26 mouse cellular contexts compared by ENCODE assay signal in genomic region chr5:29142957-29143356, GRCm38 (mm10). TPM values are rescaled to one million over a fixed set of nuclear protein-coding genes. Genes with fewer than 3 reads are reported as not detected.
A peak's percentile ranks its signal among the peaks of the same experiment; 100 is the strongest.
DNase-seq lines count a peak whose midpoint lies in the region; ATAC-seq and TF ChIP-seq lines count a peak whose summit lies in the region.
"Had no signal": no experiment of that assay in that cellular context is flagged by ENCODE, and none has a peak within 500 bp of the region (broad histone marks: within the 10 kb centered on the region; RNA-seq: fewer than 3 reads in every experiment).

No protein-coding gene starts in this region.

- H3K4me1 ChIP-seq in hindbrain, embryonic 16.5 days (ENCODE audit: control insufficient read depth, insufficient read depth, low read depth, low read length): no peaks in the 10 kb centered on the region
- no peaks in the 10 kb centered on the region for H3K4me1 ChIP-seq in hindbrain, embryonic 12.5 days
- no peaks in the 10 kb centered on the region for H3K4me1 ChIP-seq in midbrain, postnatal 0 days (ENCODE audit: insufficient read depth, low read length)
- H3K4me1 ChIP-seq in midbrain, embryonic 16.5 days (ENCODE audit: control insufficient read depth, insufficient read depth, low read length): no peaks in the 10 kb centered on the region
- H3K4me1 ChIP-seq in neural tube, embryonic 14.5 days (ENCODE audit: control insufficient read depth, insufficient read depth, low read length): no peaks in the 10 kb centered on the region
- no peaks in the 10 kb centered on the region for H3K4me1 ChIP-seq in neural tube, embryonic 15.5 days
- H3K4me1 ChIP-seq: embryonic facial prominence, embryonic 12.5 days; embryonic facial prominence, embryonic 15.5 days; forebrain, embryonic 10.5 days; forebrain, embryonic 12.5 days had no signal

- peak; percentile 40; the same call in 1 of the 2 replicates for ATAC-seq in hindbrain, embryonic 16.5 days
- ATAC-seq in hindbrain, embryonic 12.5 days (ENCODE audit: low FRiP score): no peak
- no peak for ATAC-seq in midbrain, postnatal 0 days (ENCODE audit: low FRiP score)
- no peak for ATAC-seq in midbrain, embryonic 16.5 days
- peak; percentile 21; the same call in 1 of the 2 replicates for ATAC-seq in neural tube, embryonic 14.5 days (ENCODE audit: low read depth)
- ATAC-seq in neural tube, embryonic 15.5 days (ENCODE audit: low FRiP score): peak; percentile 68
- ATAC-seq: forebrain, embryonic 14.5 days; forebrain, embryonic 16.5 days had no signal

- no peak overlapping the region for H3K27ac ChIP-seq in hindbrain, embryonic 16.5 days (ENCODE audit: low read depth, low read length)
- H3K27ac ChIP-seq in hindbrain, embryonic 12.5 days: no peak overlapping the region
- no peak overlapping the region for H3K27ac ChIP-seq in midbrain, postnatal 0 days (ENCODE audit: low read depth, low read length)
- no peak overlapping the region for H3K27ac ChIP-seq in midbrain, embryonic 16.5 days (ENCODE audit: low read length)
- H3K27ac ChIP-seq in neural tube, embryonic 14.5 days (ENCODE audit: low read depth, low read length): no peak overlapping the region
- no peak overlapping the region for H3K27ac ChIP-seq in neural tube, embryonic 15.5 days (replicated peaks)
- H3K27ac ChIP-seq: embryonic facial prominence, embryonic 12.5 days; embryonic facial prominence, embryonic 15.5 days; forebrain, embryonic 10.5 days; forebrain, embryonic 12.5 days had no signal

- H3K4me2 ChIP-seq in hindbrain, embryonic 16.5 days (ENCODE audit: low read length): no peak overlapping the region
- H3K4me2 ChIP-seq in hindbrain, embryonic 12.5 days (replicated peaks): no peak overlapping the region
- H3K4me2 ChIP-seq in midbrain, postnatal 0 days (ENCODE audit: low read depth, low read length, poor library complexity, severe bottlenecking): no peak overlapping the region
- no peak overlapping the region for H3K4me2 ChIP-seq in midbrain, embryonic 16.5 days (ENCODE audit: low read length)
- no peak overlapping the region for H3K4me2 ChIP-seq in neural tube, embryonic 14.5 days (ENCODE audit: low read depth, low read length)
- no peak overlapping the region for H3K4me2 ChIP-seq in neural tube, embryonic 15.5 days
- H3K4me2 ChIP-seq: embryonic facial prominence, embryonic 12.5 days; embryonic facial prominence, embryonic 15.5 days; forebrain, embryonic 12.5 days had no signal

- peak; percentile 2 for DNase-seq in midbrain, postnatal 0 days (ENCODE audit: low spot score)
- no peak for DNase-seq in layer of hippocampus, postnatal 25 days (ENCODE audit: extremely low spot score in 1 of 2, low spot score in 1 of 2)
- DNase-seq: adrenal gland, adult 2 months; adrenal gland, postnatal 10 days; adrenal gland, postnatal 25 days; cerebellum, adult 11 months; cerebellum, adult 18-20 months; cerebellum, adult 8-10 months; cerebellum, adult 9-11 months; cerebellum, postnatal 14 days; cerebellum, postnatal 36 days; embryo, embryonic 11 days had no signal

- H3K9ac ChIP-seq in hindbrain, embryonic 16.5 days (ENCODE audit: low read depth, low read length): no peak overlapping the region
- H3K9ac ChIP-seq in hindbrain, embryonic 12.5 days: no peak overlapping the region
- H3K9ac ChIP-seq in midbrain, postnatal 0 days (replicated peaks; ENCODE audit: low read length, poor library complexity, severe bottlenecking): no peak overlapping the region
- H3K9ac ChIP-seq in midbrain, embryonic 16.5 days (ENCODE audit: low read depth, low read length): no peak overlapping the region
- H3K9ac ChIP-seq in neural tube, embryonic 14.5 days (replicated peaks; ENCODE audit: low read depth, low read length): no peak overlapping the region
- H3K9ac ChIP-seq in neural tube, embryonic 15.5 days (replicated peaks): no peak overlapping the region
- H3K9ac ChIP-seq: embryonic facial prominence, embryonic 12.5 days; embryonic facial prominence, embryonic 15.5 days; forebrain, embryonic 12.5 days had no signal

- no peaks in the 10 kb centered on the region for H3K36me3 ChIP-seq in hindbrain, embryonic 16.5 days (ENCODE audit: control insufficient read depth, insufficient read depth, low read length)
- H3K36me3 ChIP-seq in hindbrain, embryonic 12.5 days: no peaks in the 10 kb centered on the region
- H3K36me3 ChIP-seq in midbrain, postnatal 0 days (ENCODE audit: insufficient read depth, low read length): no peaks in the 10 kb centered on the region
- no peaks in the 10 kb centered on the region for H3K36me3 ChIP-seq in midbrain, embryonic 16.5 days (ENCODE audit: control insufficient read depth, insufficient read depth, low read length)
- no peaks in the 10 kb centered on the region for H3K36me3 ChIP-seq in neural tube, embryonic 14.5 days (ENCODE audit: control insufficient read depth, insufficient read depth, low read length)
- no peaks in the 10 kb centered on the region for H3K36me3 ChIP-seq in neural tube, embryonic 15.5 days
- H3K36me3 ChIP-seq: embryonic facial prominence, embryonic 12.5 days; embryonic facial prominence, embryonic 15.5 days; forebrain, embryonic 10.5 days; forebrain, embryonic 12.5 days had no signal

- no peaks in the 10 kb centered on the region for H3K27me3 ChIP-seq in hindbrain, embryonic 16.5 days (replicated peaks; ENCODE audit: control insufficient read depth, insufficient read depth, low read length)
- no peaks in the 10 kb centered on the region for H3K27me3 ChIP-seq in hindbrain, embryonic 12.5 days
- no peaks in the 10 kb centered on the region for H3K27me3 ChIP-seq in midbrain, postnatal 0 days (ENCODE audit: insufficient read depth, low read length)
- H3K27me3 ChIP-seq in midbrain, embryonic 16.5 days (ENCODE audit: control insufficient read depth, insufficient read depth, low read depth, low read length): no peaks in the 10 kb centered on the region
- no peaks in the 10 kb centered on the region for H3K27me3 ChIP-seq in neural tube, embryonic 14.5 days (ENCODE audit: control insufficient read depth, insufficient read depth, low read length)
- H3K27me3 ChIP-seq in neural tube, embryonic 15.5 days (replicated peaks): no peaks in the 10 kb centered on the region
- H3K27me3 ChIP-seq: embryonic facial prominence, embryonic 12.5 days; embryonic facial prominence, embryonic 15.5 days; forebrain, embryonic 12.5 days had no signal

- WGBS in hindbrain, embryonic 16.5 days: 62% methylated on average over 2 of the region's 2 CpGs
- 77% methylated on average over 2 of the region's 2 CpGs for WGBS in hindbrain, embryonic 12.5 days
- WGBS in midbrain, postnatal 0 days: 62% methylated on average over 2 of the region's 2 CpGs
- 61% methylated on average over 2 of the region's 2 CpGs for WGBS in midbrain, embryonic 16.5 days
- WGBS in neural tube, embryonic 14.5 days: 47% methylated on average over 2 of the region's 2 CpGs
- 48% methylated on average over 2 of the region's 2 CpGs for whole genome bisulfite sequencing in neural tube, embryonic 15.5 days

- H3K4me3 ChIP-seq in hindbrain, embryonic 16.5 days (ENCODE audit: low read length): no peak overlapping the region
- H3K4me3 ChIP-seq in hindbrain, embryonic 12.5 days: no peak overlapping the region
- no peak overlapping the region for H3K4me3 ChIP-seq in midbrain, postnatal 0 days (ENCODE audit: low read depth, low read length)
- no peak overlapping the region for H3K4me3 ChIP-seq in midbrain, embryonic 16.5 days (ENCODE audit: low read depth, low read length)
- no peak overlapping the region for H3K4me3 ChIP-seq in neural tube, embryonic 14.5 days (ENCODE audit: low read depth, low read length)
- H3K4me3 ChIP-seq in neural tube, embryonic 15.5 days (replicated peaks): no peak overlapping the region
- H3K4me3 ChIP-seq: embryonic facial prominence, embryonic 12.5 days; embryonic facial prominence, embryonic 15.5 days; erythroblast, embryonic 14.5 days; forebrain, embryonic 10.5 days; forebrain, embryonic 12.5 days had no signal

- TF ChIP-seq CTCF in midbrain, postnatal 0 days (IDR thresholded peaks at IDR 0.05): no peak

- no peaks in the 10 kb centered on the region for H3K9me3 ChIP-seq in hindbrain, embryonic 16.5 days (ENCODE audit: control insufficient read depth, low read length)
- H3K9me3 ChIP-seq in hindbrain, embryonic 12.5 days (replicated peaks): no peaks in the 10 kb centered on the region
- H3K9me3 ChIP-seq in midbrain, postnatal 0 days (ENCODE audit: low read length): no peaks in the 10 kb centered on the region
- H3K9me3 ChIP-seq in midbrain, embryonic 16.5 days (replicated peaks; ENCODE audit: control insufficient read depth, low read length, poor library complexity, severe bottlenecking): no peaks in the 10 kb centered on the region
- no peaks in the 10 kb centered on the region for H3K9me3 ChIP-seq in neural tube, embryonic 14.5 days (ENCODE audit: control insufficient read depth, low read length)
- no peaks in the 10 kb centered on the region for H3K9me3 ChIP-seq in neural tube, embryonic 15.5 days (replicated peaks)
- H3K9me3 ChIP-seq: embryonic facial prominence, embryonic 12.5 days; embryonic facial prominence, embryonic 15.5 days; forebrain, embryonic 10.5 days; forebrain, embryonic 12.5 days had no signal

RNA-seq across cellular contexts. Expression of gene Rnf32, which starts 52.8 kb away (rescaled TPM):
- polyA plus RNA-seq in hindbrain, embryonic 16.5 days (2015; fragmentation: Nextera tagmentation; extraction: Ambion mirVana): 17.1 and 18.3 TPM in 2 replicates
- 10.4 and 12.3 TPM in 2 replicates for polyA plus RNA-seq in hindbrain, embryonic 12.5 days (2016; fragmentation: Nextera tagmentation; extraction: Ambion mirVana)
- total RNA-seq in midbrain, postnatal 0 days (2014; rRNA removed): 12.7 and 13.6 TPM in 2 replicates
- polyA plus RNA-seq in midbrain, postnatal 0 days (2015; fragmentation: Nextera tagmentation; extraction: Ambion mirVana): 12.3 and 12.5 TPM in 2 replicates
- polyA plus RNA-seq in midbrain, embryonic 16.5 days (2015; fragmentation: Nextera tagmentation; extraction: Ambion mirVana): 19.3 and 21.9 TPM in 2 replicates
- 18.6 and 18.7 TPM in 2 replicates for polyA plus RNA-seq in neural tube, embryonic 14.5 days (2014; fragmentation: Nextera tagmentation; extraction: Ambion mirVana)
- 14.2 and 14.9 TPM in 2 replicates for polyA plus RNA-seq in neural tube, embryonic 15.5 days (2015; fragmentation: Nextera tagmentation; extraction: Ambion mirVana)
- total RNA-seq in layer of hippocampus, postnatal 25 days (2021): 10 to 100 TPM; 19.5 to 26.1 TPM
- total RNA-seq: common myeloid progenitor, adult 5-6 weeks; MEL had no signal

Comparison
In these comparisons a context has a peak if more than half of its experiments do, and no peak if none do; other contexts are left out.
1. ATAC-seq: peak in hindbrain, embryonic 16.5 days (single experiment), neural tube, embryonic 14.5 days (single experiment) and neural tube, embryonic 15.5 days (single experiment); none in hindbrain, embryonic 12.5 days (single experiment), midbrain, postnatal 0 days (single experiment) and midbrain, embryonic 16.5 days (single experiment).